Mouse (Mus musculus): ENCODE data around the gene Hnrnpll.

Hnrnpll gene

GRCm38 (mm10) chr17:80061783-80062619 is at the start of gene Hnrnpll:
Gene Hnrnpll (minus strand): TSS chr17:80062334.
- DNase-seq (ENCODE audit: low spot score), result peak; percentile 96

GRCm38 (mm10) chr17:80105348-80105978 is 43.3 kb upstream of the Hnrnpll start:
- DNase-seq (ENCODE audit: low spot score), result no peak

GRCm38 (mm10) chr17:80099823-80100222 is 37.7 kb upstream of the Hnrnpll start:
- no peak for DNase-seq (ENCODE audit: low spot score)

- DNase-seq (ENCODE audit: low spot score), result no peak
These were observed 35.1 kb upstream of the Hnrnpll start for GRCm38 (mm10) chr17:80097221-80097620.

GRCm38 (mm10) chr17:80096720-80097114 is 34.6 kb upstream of the Hnrnpll start:
- no peak for DNase-seq (ENCODE audit: low spot score)

- DNase-seq (ENCODE audit: low spot score), result peak; percentile 11
These were observed 34.0 kb upstream of the Hnrnpll start for GRCm38 (mm10) chr17:80096043-80096719.

GRCm38 (mm10) chr17:80095254-80095899 is 33.2 kb upstream of the Hnrnpll start:
- DNase-seq (ENCODE audit: low spot score), result no peak

GRCm38 (mm10) chr17:80091879-80092549 is 29.9 kb upstream of the Hnrnpll start:
- no peak for DNase-seq (ENCODE audit: low spot score)

- no peak for DNase-seq (ENCODE audit: low spot score)
These were observed 28.4 kb upstream of the Hnrnpll start for GRCm38 (mm10) chr17:80090551-80090950.

- no peak for DNase-seq (ENCODE audit: low spot score)
These were observed 26.0 kb upstream of the Hnrnpll start for GRCm38 (mm10) chr17:80088168-80088567.

GRCm38 (mm10) chr17:80086591-80086990 is 24.5 kb upstream of the Hnrnpll start:
- no peak for DNase-seq (ENCODE audit: low spot score)

GRCm38 (mm10) chr17:80084424-80084823 is 22.3 kb upstream of the Hnrnpll start:
- no peak for DNase-seq (ENCODE audit: low spot score)

GRCm38 (mm10) chr17:80083223-80083622 is 21.1 kb upstream of the Hnrnpll start:
- DNase-seq (ENCODE audit: low spot score), result no peak

- no peak for DNase-seq (ENCODE audit: low spot score)
These were observed 16.6 kb upstream of the Hnrnpll start for GRCm38 (mm10) chr17:80078726-80079125.

GRCm38 (mm10) chr17:80067257-80067656 is 5.1 kb upstream of the Hnrnpll start:
- DNase-seq (ENCODE audit: low spot score), result no peak

GRCm38 (mm10) chr17:80063840-80064495 is 1.8 kb upstream of the Hnrnpll start:
- DNase-seq (ENCODE audit: low spot score), result no peak

- DNase-seq (ENCODE audit: low spot score), result no peak
These were observed 1.3 kb upstream of the Hnrnpll start for GRCm38 (mm10) chr17:80063386-80063785.

GRCm38 (mm10) chr17:80062620-80063010 is 481 bp upstream of the Hnrnpll start:
- no peak for DNase-seq (ENCODE audit: low spot score)

GRCm38 (mm10) chr17:80060828-80061782 is 1.0 kb downstream of the Hnrnpll start:
- peak; percentile 41 for DNase-seq (ENCODE audit: low spot score)

GRCm38 (mm10) chr17:80060151-80060550 is 2.0 kb downstream of the Hnrnpll start:
- no peak for DNase-seq (ENCODE audit: low spot score)

Data from urinary bladder, postnatal 25 days (tissue).